Mouse (Mus musculus) heart, postnatal 0 days (tissue): ENCODE measurements around the gene Gm20431.

Source experiments
- CTCF ChIP-seq: IDR thresholded peaks from 2 replicates; pipeline ENCODE4 v1.5.1; 2016; ENCODE audit warnings: antibody characterized with exemption, control low read depth, low read depth
- EP300 ChIP-seq: IDR thresholded peaks from 2 replicates; pipeline ENCODE4 v1.6.1; 2016; ENCODE audit warnings: antibody characterized with exemption, low read depth

DNA sequence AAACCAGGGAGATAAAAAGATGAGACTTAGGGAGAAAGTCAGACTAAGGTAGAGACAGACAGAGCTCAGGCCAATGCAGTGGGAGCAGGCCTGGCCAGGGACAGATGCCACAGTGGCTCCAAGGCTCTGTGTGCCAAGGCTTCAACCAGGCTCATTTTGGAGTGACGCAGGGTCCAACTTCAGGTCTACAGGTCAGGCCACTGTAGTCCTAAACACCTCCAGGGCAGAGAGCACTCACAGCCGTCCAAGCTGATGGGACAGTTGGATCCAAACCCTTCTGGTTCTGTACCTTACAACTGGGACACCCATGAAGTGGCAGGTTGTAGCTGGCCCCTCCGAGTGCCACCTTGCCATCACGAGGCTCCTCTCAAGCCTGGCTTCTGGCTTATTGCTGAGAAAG, 3.3 kb downstream of the Gm20431 start:
- TF ChIP-seq CTCF (no peak), EP300 (no peak)
